Mouse (Mus musculus): ENCODE data around the gene Snx3. TPM values are rescaled to one million over a fixed set of nuclear protein-coding genes. Genes with fewer than 3 reads are reported as not detected.

Gene Snx3
- 83.0 TPM for total RNA-seq (2023)

GRCm38 (mm10) chr10:42501775-42502348 lies at the start of gene Snx3:
Gene Snx3 (plus strand): TSS chr10:42502030.

GRCm38 (mm10) chr10:42478341-42478720 lies 23.5 kb upstream of the Snx3 start, which contains the start of gene Afg1l:
Gene Afg1l (minus strand): TSS chr10:42478565.

GRCm38 (mm10) chr10:42583157-42583872 lies 81.5 kb downstream of the Snx3 start, which contains the start of the genes Nr2e1 and Ostm1:
Gene Nr2e1 (minus strand): TSS chr10:42583632.
Gene Ostm1 (plus strand): TSS chr10:42583822.

Other genes starting within 250 kb of the Snx3 start
- gene Foxo3, start 225.3 kb upstream of the Snx3 start, total RNA-seq (2023), result 85.8 TPM
- 5.8 TPM for gene Afg1l, start 23.5 kb upstream of the Snx3 start, total RNA-seq (2023)
- gene Nr2e1, start 81.6 kb downstream of the Snx3 start, total RNA-seq (2023), result not detected
- gene Ostm1, start 81.8 kb downstream of the Snx3 start, total RNA-seq (2023), result 30.7 TPM